Mouse (Mus musculus) activated CD4-positive, CD25-positive, alpha-beta regulatory T cell, adult 4 months (primary cell): ENCODE results near the gene Pld1. TPM values are rescaled to one million over a fixed set of nuclear protein-coding genes. Genes with fewer than 3 reads are reported as not detected.

Experiments used
- ATAC-seq: one replicate; pipeline ENCODE4 v1.8.0; 2017
- polyA plus RNA-seq, 2 experiments: library from polyadenylated mRNA; unstranded; fragments of 100-300 nt; shearing (Covaris generic); gene quantifications; one replicate each; pipeline ENCODE4 v1.2.1; 2017

The Pld1 gene
- polyA plus RNA-seq, 2 experiments from 2014 or later, result 0.11 to 0.25 TPM

- ATAC-seq, result no peak
Measured at GRCm38 (mm10) chr3:27994175-27994990, 55.9 kb downstream of the Pld1 start.

DNA sequence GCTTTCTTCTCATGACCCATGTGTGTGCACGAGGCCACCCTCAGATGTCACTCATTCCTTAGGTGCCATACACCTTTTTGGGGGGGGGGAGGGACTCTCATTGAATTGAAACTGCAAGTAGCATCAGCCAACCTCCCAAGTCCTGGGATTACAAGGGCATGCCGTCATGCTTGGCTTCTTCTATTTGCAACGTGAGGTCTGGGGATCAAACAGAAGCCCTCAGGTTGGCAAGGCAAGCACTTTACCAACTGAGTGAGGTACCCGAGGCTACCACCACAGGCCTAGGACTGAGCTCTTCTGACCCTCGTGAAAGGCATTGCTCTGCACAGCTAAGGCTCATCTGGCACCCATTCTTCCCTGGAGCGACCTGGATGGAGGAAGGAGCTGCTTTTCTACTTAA is 65.8 kb downstream of the Pld1 start:
- ATAC-seq, result no peak

- ATAC-seq, result no peak
Measured at GRCm38 (mm10) chr3:28007684-28008083, 69.2 kb downstream of the Pld1 start.

- ATAC-seq, result no peak
Measured at GRCm38 (mm10) chr3:28008369-28008768, 69.9 kb downstream of the Pld1 start.

DNA sequence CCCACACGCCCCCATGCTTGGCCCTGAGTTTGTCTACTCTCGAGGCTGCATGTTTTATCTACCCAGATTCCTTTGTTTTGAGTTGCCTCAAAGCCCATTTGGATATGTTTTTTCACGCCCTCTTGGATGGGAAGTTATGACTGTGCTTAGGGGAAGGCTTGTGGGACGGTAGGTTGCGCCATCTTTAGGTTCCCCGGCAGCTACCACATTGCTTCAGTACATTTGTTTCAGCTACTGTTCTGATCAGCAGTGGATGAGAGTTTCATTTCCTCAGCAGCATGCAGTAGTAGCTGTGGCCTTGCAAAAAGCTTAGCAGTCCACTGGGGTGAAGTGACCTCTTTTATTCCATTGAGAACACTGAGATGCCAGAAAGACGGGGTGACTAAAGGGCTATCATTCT is 73.7 kb downstream of the Pld1 start:
- no peak for ATAC-seq

- ATAC-seq, result no peak
Measured at GRCm38 (mm10) chr3:28013441-28013840, 74.9 kb downstream of the Pld1 start.

GRCm38 (mm10) chr3:28017002-28017401 is 78.5 kb downstream of the Pld1 start:
- no peak for ATAC-seq

DNA sequence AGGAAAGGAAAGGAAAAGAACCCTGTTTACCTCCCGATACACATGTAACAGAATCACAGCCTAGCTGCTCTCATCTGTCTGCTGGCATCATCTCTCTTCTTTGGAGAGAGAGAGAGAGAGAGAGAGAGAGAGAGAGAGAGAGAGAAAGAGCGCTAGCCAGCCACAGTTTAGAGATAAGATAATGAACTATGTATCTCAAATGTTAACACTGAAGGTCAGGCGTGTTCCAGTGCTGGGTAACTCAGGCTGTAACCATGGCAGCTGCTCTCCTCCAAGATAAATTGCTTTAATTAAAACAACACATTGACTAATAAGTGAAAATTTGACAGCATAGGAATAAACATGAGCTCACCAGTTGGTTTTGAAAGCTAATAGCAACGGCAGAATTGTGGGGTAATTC is 81.2 kb downstream of the Pld1 start:
- no peak for ATAC-seq

DNA sequence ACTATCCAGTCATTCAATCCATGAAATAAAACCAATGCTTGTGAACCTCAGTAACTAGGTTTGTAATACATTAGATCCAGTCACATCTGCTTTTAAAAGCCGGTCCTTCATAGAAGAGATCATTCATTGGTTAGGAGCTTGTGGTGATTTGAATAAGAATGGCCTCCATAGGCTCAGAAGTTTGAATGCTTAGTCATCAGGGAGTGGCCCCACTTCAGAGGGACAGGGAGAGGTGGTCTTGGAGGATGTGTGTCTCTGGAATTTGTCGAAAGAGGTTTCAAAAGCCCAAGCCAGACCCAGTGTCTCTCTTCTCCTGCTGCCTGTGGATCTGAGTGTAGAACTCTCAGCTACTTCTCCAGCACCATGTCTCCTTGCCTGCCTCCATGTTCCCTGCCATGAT is 81.9 kb downstream of the Pld1 start:
- no peak for ATAC-seq

- ATAC-seq, result no peak
Measured at GRCm38 (mm10) chr3:28022191-28022590, 83.7 kb downstream of the Pld1 start.

GRCm38 (mm10) chr3:28026876-28027275 is 88.4 kb downstream of the Pld1 start:
- no peak for ATAC-seq

DNA sequence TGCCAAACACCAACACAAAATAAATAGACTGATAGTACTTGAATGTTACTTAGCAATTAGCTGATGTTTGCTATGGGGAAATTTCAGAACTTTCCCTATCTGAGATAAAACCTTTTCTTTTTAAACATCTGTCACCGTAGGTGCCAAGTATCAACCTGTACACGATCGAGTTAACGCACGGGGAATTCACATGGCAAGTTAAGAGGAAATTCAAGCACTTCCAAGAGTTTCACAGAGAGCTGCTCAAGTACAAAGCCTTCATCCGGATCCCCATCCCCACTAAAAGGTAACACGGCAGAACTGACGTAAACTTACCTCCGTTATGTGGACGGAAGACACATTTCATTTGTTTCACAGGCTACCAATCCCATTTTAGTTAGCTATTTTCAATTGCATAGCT is 90.0 kb downstream of the Pld1 start:
- no peak for ATAC-seq

DNA sequence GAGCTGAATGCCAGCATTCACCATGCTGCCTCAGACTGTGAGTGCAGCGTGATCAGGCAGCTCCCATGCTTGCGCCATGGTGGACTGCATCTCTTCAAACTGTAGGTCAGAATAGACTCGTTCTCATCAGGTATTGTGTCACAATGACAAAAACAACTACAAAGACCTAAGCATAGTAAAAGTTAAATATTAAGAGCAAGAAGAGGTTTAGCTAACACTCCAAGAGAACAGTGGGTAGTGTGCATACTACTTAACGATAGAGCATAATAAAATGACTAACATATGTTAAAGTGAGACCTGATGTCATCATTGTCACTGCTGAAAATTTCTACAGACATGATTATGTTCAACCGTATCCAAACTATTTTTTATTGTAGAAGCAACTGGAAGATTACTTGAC is 92.4 kb downstream of the Pld1 start:
- no peak for ATAC-seq

- peak; percentile 46 for ATAC-seq
Measured at GRCm38 (mm10) chr3:28031643-28032243, 93.2 kb downstream of the Pld1 start.

DNA sequence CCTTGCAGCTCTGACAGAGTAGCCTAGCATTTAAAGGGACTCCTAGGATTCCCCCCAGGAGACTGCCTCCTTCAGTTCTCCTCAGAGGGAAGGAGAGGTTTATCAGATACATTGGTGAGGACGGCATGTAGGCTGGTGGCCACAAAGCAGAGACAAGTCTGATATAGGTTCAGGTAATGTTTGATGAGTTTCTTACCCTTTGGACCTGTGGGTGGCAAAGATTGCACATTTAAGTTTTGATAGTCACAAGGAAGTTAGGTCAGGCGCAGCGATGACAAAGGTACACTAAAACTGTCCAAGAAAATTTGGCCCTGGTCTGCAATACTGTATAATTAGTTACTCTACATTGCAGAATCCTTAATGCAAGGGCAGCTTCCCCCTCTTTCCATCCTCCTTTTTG is 95.4 kb downstream of the Pld1 start:
- no peak for ATAC-seq

DNA sequence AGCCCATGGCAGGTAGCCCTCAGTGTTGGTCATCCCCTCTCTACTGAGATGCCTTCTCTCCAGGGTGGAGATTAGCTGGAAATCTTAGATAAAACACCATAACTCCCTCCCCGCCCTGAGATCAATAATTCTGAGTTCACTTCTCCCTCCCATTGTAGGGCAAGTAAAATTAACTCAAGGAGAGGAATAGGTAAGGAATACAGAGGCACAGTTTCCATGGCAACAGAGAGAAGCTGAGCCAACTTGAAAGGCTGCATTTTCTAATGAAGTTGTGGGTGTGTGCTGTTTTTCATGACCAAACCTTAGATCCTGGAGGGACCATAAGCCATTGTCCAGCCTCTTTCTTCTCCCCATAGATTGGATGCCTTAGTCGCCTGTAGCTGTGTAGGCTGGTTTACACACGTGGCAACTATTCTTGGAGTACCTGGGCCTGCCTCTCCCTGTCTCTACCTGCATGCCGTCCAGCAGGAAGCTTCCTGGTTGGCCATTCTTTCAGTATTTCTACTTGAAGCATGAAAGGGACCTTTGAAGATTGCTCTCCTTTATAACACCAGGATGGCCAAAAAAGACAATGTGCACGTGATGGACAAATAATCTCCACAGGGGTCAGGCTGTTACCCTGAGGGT is 96.3 kb downstream of the Pld1 start:
- ATAC-seq, result no peak

DNA sequence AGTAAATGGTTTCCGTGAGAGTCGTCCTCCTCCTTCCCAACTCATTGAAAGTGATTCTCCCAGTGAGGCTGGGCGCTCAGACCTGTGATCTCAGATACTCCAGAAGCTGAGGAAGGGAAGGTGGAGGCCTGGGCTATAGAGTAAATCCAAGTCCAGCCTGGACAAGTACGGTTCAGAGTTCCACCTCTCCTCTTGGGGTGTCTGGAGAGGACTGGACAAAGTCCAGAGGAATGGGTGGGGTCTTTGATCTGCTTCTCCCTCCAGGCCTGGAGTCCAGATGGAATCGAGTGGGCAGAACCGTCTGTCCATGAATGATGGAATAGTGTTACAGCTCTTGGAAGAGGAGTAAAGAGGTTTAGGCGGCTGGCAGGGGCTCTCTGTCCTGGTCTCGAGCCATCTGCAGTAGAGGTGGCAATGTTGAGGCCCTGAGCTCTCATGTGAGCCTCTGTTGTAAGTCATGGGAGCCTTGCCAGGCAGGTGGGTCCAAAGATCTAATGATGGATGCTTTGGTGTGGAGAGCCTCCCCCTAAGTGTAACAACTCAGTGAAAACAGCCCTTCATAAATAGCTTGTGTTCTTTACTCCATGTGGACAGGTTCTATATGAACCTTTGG is 98.9 kb downstream of the Pld1 start:
- no peak for ATAC-seq

- no peak for ATAC-seq
Measured at GRCm38 (mm10) chr3:28038106-28038505, 99.6 kb downstream of the Pld1 start.

DNA sequence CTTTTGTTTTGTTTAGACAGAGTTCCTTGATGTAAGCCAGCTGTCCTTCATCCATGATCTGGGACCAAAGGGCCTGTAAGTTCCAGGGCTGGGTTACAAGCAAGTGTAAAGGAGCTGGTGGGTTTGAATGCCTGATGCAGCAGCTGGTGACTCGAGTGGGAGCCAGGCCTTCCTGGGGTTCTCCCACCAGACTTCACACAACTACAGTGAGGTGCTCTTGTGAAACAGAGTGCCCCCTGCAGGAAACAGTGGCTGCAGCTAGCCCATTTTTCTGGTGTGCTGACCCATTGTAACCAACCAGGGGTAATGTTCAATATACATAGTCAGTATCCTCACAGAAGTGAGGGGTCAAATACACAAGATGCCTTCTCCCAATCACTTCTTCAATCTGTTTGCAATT is 101.3 kb downstream of the Pld1 start:
- no peak for ATAC-seq

DNA sequence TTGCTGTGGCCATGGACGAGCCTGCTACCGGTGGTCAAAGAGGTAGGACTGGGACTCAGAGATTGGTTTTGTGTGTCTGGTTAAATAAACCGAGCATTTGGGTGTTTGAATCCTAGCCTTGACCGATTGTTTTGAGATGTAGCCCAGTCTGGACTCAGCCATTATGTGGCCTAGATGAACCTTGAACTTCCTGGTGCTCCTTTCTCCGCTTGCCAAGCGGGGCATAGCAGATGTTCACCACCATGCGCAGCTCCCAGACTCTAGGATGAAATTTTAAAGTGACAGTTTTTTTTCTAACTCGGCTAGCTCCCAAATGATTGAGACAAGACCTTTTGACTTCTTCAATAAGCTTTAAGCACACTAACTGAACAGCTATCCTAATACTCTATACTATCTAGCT is 102.7 kb downstream of the Pld1 start:
- ATAC-seq, result no peak

DNA sequence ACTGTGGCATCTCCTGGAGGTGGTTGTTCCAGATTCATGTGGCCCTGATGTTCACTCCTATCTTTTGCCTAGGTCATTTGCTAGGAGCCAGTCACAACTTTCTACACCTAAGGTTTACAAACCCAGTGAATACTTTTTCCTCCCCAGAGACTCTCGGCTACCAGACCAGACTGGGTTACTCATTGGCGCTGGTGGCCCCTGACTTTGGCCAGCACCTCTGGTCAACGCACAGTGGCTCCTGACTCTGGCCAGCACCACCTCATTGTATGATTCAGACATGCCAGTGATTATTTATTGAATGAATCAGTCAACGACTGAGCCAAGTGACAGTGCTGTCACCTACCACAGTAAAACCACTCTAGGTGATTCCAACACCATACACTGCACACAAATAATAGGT is 103.9 kb downstream of the Pld1 start:
- no peak for ATAC-seq

- ATAC-seq, result no peak
Measured at GRCm38 (mm10) chr3:28047599-28047998, 109.1 kb downstream of the Pld1 start.

DNA sequence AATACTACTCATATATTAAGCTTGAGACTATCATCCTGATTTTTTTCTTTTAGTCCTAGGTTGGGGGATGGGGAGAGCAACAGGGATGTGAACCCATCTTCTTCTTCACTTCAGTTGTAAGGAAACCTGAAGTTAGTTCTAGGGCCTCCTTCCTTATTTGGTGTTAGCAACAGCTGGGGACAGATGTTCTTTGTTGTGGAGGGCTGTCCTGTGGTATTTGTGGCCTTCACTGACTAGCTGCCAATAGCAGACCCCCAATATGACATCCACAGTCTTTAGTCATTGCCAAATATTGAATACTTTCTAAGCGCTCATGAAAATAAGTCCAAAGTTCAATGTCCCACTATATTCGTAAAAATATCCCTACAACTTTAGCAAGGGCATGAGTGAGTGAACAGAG is 111.0 kb downstream of the Pld1 start:
- no peak for ATAC-seq

DNA sequence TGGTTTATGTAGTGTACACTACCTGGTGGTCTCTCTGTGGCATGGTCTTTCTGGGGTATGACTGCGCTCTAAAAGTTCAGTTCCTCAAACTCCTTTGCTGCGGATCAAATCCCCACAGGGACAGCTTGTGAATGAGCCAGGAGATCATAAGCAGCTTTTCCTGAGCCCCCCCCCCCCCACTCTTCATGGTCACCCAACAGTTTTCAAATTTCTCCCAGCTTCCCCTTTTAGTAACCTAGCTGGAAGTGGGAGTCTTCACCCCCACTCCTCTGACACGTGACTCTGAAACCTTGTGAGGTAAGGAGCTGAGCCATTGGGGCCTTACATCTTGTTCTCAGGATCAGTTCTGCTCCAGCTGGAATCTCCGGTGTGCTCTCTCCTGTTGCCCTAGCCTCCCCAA is 114.6 kb downstream of the Pld1 start:
- no peak for ATAC-seq
